Mouse (Mus musculus) heart, postnatal 14 days (tissue): Measurements from ENCODE around the gene Pipox. TPM values are rescaled to one million over a fixed set of nuclear protein-coding genes. Genes with fewer than 3 reads are reported as not detected.

Source experiments
- DNase-seq, 2 experiments: peaks; one replicate each; pipeline ENCODE4 v3.0.0; 2021 to 2022
- intact Hi-C: fragments of 180-260 bp; cut with DNase I; formaldehyde crosslinking; loops from one replicate; pipeline ENCODE4 v1.15.1; 2025
- long read RNA-seq, 2 experiments: library from polyadenylated mRNA; stranded (forward); transcript quantifications; one replicate each; pipeline ENCODE4 v2.0.0; 2021
- total RNA-seq, 2 experiments: library from RNA; stranded (reverse); gene quantifications; 2 replicates each; pipeline ENCODE4 v1.2.3; 2021

Gene Pipox
- 1 to 10 TPM in 1 of 2 experiments, under 1 TPM in 1; 0.98 to 1.1 TPM for total RNA-seq
- long read RNA-seq, experiment 1, partial matches to known transcripts = 0 of 2 reads
- long read RNA-seq, experiment 1, other reads (novel, unspliced or antisense) = 2 of 2 reads
- long read RNA-seq, experiment 2, partial matches to known transcripts = 0 of 2 reads
- long read RNA-seq, experiment 2, other reads (novel, unspliced or antisense) = 2 of 2 reads

DNA sequence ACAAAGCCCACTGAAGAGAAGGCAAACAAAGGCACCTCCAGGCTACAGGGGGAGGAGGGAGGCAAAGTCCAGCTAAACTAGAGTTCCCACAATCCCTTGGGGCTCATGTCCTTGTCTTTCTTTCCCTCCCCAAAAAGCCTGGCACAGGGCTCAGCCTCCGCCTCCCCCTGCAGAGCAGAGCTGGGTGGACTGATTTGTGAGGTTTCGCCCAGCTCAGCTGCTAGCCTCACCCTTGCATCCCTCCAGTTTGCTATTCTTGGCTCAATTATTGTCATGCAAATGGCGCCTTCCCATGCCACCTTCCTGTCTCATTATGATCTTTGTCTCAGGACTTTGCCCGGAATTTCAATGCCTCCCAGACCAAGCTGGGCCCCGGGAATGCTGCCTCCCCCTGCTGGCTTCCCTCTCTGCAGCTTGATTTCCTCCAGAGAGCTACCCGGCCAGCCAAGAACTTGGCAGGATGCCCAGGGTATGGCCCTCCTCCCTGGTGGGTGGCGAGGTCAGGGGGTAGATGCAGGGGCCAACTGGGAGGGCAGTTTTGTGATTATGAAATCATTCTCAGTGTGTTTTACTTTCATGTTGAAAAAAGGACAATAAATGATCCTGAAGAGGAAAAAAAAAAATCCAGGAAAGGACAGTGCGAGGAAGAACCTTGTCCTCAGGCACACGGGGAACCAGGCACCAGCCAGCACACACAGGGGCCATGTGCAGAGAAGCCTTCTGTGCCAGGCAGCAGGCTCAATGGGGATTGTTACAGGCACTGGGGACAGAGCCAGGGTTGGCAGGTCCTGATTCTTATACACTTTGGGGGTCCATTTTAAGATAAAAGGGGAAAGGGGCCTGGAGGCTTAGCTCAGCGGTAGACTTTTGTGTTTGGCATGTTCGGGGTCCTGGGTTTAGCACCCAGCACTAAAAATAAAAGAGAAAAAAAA is at the start of gene Pipox:
Gene Pipox (minus strand): TSS at position 310 of the 932 bp plus-strand sequence.
- DNase-seq = peak; percentile 76 to 85
- intact Hi-C loops = no loop called here

DNA sequence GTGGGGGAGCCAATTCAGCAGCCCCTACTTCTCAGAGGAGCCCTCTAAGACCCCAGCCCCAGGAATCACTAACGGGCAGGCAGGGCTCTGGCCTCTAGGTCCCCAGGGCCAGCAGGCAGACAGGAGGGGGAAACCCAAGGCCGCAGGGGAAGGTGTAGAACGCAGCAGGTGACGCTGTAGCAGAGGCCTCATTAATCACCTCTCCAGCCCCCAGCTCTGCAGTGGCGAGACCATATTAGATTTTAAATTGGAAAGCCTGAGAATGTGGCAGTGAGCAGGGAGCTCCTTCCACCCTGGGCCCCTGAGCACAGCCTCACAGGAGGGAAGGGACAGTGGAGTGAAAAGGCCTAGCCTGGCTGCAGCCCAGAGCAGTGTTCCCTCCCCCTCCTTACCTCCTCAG is 48.3 kb upstream of the Pipox start:
- no peak for DNase-seq
- intact Hi-C loops = no loop called here

DNA sequence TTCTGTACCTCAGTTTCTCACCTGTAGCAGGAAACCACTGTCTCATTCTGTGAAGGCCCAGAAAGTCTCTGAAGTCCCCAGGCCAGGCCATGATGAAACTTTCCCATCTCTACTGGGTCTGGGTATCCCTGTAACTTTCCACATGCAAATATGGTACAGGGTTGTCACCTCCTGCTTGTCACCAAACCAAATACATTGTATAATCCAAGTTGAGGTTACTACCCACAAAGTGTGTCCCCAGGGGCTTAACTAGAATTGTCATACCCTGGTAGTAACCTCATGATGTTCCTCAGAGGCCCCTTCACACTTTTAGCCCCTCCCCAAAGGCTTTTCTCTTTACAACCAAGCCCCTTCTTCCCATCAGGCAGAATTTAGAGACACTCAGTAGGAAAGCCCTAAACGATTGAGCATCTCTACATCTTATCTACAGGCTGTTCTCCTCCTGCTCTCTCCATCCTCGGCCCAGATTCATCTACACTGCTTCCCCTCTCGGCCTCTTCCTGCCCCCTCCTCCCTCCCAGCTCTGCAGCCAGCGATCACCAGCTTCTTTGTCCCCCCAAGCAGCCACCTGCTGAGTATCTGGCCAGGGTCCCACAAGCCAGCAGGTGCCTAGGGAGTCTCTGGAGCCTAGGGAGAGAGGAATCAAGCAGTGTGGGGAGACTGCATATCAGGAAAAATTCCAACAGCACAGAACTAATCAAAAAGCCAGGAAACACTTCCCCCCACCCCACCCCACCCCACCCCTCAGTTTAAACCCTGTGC is 43.9 kb upstream of the Pipox start:
- intact Hi-C loops = no loop called here
- no peak for DNase-seq

DNA sequence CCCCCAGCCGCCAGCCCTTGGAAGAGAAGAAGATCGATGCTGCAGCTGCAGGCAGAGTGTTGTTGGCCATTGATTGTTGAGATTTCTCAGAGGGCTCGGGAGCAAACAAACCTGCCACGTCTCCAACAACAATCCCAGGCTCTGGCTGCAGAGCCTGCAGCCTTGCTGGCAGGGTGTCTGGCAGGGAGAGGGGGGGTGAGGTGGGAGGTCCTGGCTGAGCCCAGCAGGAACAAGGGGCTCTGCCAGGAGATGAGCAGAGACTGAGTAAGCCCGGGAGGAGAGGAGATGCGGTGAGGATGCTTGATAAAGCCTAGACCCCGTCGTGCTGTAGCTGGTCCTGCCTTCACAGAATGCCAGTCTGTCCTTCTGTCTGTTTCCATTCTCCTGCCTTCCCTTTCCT is 43.0 kb upstream of the Pipox start:
- no peak for DNase-seq
- intact Hi-C loops = no loop called here

DNA sequence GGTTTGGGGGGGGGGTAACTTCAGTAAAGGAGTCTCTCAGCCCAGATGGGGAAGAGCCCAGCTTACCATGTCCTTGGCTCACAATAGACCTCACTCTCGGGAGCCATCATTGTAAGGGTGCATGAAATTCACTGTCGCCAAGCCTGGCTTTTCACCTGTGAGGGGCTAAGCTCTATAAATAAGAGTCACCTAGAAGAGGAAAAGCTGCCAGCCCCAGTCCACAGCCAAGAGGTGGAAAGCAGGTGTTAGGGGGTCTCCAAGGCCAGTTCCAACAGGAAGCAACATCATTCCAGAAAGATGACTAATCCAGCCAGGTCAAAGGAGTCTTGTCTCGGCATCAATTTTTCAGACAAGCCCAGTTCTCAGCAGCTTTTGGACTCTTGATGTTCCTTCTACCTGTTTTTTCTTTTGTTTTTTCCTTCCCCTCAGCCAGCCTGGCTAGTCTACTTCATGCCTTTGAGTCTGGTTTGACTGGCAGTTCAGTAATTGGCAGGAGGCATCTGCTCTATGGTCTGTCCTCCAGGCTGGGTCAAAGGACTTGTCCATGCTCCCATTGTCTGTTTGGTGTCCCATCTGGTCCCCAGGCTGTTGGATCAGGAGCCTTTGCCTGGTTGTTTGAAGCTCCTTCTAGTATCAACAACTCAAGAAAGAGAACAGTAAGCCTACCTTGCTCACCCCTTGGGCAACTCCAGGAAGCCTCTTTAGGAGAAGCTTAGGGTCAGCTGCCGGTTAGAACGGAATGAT is 40.8 kb upstream of the Pipox start:
- intact Hi-C loops = no loop called here
- DNase-seq = no peak

DNA sequence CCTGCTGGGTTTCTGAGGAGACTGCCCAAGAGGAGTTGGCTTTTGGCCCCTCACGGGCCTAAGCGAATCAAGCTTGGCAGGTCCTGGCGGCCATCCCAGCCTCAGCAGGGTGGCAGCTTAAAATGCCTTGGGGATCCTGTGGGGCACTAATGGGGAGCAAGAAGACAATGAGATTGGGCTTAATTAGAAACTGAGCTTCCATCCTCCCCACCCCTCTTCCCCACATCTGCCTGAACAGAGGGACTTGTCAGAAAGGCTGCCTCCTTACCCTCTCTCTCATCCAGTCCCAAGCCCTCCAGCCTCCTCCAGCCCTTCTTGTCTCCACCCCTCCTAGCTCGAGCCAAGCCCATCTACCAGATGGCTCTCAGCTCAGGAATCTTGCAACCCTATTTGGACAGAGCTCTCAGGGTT is 40.2 kb upstream of the Pipox start:
- no peak for DNase-seq
- intact Hi-C loops = no loop called here

DNA sequence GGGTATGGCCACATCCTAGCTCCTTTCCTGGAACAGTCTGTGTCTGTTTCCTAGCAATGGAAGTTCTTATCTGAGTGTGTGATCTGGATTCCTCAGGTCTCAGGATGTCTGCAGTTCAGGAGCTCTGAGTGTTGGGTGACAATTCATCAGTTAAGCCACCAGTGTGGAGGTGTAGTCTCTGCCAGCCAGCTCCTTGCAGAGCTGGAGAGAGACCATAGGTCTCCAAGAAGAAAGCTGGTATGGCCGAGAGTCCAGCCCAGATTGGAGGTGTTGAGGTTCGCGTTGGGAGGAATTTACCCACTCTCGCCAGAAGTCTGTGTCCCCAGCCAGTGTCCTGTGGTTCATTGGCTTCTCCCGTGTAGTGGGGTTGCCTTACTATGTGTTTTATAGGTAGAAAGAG is 38.7 kb upstream of the Pipox start:
- no peak for DNase-seq
- intact Hi-C loops = no loop called here

DNA sequence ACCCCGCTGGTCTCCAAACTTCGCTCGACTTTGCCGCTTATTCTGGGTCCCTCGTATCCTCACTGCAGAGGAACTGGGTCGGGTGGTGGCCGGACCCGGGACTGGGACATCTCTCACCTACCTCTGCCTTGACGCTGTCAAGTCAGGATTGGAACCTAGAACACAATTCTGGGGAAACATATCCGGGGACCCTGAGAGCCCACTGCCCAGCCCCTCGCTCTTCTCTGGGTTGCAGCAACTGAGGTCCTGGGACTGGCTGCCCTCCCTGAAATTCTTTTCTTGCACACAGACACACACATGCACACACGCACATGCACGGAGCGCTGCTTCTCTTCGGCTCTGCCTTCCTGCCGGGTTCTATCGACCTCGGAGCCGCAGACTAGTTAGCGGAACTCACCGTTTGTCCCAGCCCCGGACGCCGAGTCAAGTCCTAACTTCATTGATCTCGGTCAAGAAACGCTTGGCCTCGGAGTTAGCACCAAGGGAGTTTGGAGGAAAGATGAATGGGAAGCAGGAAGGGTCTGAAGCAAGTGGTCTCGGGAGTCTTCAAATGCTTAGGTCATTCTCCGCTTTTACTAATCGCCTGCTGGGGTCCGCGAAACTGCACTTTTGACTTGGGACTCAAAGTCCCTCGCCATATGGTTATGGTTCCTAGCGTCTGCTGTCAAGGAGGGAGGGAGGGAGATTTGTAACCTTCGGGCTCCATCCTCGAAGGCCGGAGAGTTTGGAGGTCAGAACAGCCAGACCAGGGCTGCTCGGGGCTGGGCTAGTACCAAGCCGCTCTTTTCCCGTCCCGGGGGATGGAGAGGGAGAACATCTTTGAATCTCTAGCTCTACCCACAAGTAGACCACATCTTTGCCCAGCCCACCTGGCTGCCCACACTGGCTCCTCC is 37.9 kb upstream of the Pipox start:
- intact Hi-C loops = no loop called here
- DNase-seq = no peak

DNA sequence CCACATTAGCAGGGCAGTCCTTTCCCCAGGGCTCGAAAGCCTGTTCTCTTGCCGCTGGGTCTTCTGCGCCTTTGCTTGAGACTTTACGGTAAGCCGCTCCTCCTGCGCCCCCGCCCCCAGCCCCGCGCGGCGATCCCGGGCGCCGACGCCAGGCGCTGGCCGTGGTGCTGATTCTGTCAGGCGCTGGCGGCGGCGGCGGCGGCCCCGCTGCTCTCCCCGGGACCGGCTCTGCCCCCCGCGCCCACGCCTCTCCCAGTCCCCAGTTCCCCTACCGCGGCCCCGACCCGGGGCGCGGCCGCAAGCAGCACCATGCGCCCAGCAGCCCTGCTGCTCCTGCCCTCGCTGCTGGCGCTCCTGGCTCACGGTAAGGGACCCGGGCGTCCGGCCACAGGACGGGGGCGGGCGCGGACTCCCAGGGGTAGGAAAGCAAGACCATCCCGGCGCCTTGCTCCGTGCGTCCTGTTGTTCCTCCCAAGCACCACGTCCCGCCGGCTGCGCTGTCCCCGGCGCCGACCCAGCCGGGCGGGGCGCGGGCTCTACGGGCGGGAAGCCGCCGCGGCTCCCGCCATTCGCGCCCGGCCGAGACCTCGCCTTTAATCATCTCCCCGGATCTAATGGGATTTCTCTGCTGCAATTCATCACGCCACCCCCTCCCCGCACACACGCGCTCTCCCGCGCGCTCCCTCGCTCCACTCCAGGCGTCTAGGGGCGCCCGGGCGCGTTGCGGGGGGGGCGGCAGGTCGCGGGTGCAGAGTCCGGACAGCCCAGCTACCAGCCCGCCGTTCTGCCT is 37.0 kb upstream of the Pipox start, which contains the start of gene Sez6:
Gene Sez6 (plus strand): TSS at position 50 of the 790 bp plus-strand sequence.
- intact Hi-C loops = no loop called here
- DNase-seq = peak; percentile 90 to 91

DNA sequence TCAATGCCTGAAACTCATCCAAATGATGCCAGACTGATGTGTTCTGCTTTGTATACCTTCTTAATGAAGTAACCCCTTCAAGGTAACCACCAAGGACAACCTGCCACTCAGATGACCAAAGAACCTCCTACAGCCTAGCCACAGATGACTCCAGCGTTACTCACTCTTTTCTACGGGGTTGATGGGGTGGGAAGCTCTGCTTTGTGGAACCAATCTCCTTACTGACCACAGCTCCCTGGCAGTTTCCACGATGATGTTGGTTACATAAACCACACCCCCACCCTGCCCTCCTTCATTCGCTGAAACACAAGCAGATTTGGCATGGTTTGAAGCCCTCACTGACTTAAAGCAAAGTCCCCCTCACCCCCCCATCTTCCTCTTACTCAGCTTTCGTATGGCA is 33.9 kb upstream of the Pipox start:
- intact Hi-C loops = no loop called here
- no peak for DNase-seq

DNA sequence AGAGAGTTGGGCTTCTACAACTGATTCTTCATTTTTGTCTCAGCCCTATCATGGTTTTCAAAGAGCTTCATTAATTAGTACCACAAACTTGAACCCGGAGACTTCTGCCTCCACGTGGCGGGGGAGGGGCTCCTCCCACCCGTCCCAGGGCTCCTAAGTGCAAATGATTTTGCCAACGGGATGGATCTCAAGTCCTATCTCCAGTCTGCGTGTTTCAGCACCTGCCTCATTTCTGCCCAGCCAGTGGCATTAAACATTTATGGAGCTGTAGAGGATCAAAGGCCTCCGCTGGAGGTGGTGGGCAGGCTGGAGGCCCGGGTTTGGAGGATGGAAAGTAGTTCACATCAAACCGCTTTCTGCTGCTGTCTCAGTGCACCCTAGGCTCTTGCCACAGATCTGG is 32.8 kb upstream of the Pipox start:
- intact Hi-C loops = no loop called here
- no peak for DNase-seq

DNA sequence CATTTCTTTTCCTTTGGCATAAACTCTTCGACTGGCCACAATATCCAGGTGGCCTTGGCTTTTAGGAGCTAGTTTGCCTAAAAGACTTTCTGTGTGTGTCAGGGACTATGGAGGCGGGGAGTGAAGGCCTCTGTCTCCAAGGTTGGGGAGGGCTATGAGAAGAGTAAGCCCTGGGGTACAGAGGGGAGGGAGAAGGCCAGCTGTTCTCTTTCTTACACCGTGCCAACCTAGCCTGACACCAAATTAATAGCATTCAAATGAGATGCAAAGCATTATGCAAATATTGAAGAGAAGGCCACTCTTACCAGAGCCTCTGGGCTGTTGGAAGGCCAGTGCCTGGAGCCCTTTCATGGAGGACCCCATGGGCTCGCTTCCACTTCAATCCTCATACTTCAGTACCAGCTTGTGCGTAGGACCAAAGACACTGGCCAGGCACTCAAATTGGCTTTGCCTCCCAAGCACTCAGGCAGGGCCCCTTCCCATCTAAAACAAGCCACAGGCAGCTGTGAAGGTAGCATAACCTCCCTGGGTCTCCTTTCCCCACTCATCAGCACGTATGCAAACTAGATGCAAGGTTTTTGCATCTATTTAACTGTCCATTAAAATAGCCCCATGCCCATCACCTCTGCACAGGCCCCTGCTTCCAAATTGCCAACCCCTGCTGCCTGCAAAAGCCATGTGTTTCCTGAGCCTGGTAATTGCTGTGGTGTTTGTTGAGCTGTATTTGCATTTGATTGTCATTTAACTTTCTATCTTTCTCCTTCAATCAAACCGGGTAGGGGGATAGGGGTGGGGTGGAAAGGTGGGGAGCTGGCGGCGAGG is 32.2 kb upstream of the Pipox start:
- intact Hi-C loops = no loop called here
- no peak for DNase-seq

DNA sequence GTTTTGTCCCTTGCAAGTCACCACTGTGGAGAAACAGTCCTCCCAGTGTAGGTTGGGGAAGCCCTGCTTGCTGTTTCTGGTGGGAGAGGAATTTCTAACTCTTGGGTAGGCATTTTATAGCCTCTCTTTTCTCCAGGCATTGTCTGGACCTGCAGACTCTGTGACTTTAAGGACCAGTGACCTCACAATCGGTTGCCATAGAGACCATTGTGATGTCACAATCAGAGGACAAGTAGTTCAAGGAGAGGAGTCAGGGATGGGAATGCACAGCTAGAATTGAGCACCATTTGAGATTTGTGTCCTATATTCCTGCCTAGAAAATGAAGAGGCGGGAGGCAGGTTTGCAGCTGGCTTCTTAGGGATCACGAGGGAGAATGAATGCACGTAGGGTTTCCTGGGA is 29.4 kb upstream of the Pipox start:
- intact Hi-C loops = no loop called here
- DNase-seq = no peak

DNA sequence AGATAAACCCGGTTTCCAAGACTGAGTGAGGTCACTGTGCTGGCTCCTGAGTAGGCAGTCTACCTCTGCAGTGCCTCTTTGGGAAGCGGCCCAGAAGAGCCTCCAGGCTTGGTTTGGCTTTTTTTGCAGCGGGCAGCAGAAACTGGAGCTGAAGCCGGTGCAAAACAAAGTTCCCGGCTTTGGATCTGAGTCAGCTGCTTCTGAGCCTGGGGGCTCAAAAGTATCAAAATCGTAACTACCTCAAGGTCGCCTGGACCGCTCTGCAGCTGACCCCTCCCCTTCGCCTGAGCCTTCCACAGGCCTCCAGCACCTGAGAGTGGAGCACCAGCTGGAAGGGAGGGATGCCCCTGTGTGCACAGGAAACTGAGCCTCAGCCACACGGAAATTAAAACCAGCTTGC is 23.3 kb upstream of the Pipox start:
- DNase-seq = no peak
- intact Hi-C loops = no loop called here

DNA sequence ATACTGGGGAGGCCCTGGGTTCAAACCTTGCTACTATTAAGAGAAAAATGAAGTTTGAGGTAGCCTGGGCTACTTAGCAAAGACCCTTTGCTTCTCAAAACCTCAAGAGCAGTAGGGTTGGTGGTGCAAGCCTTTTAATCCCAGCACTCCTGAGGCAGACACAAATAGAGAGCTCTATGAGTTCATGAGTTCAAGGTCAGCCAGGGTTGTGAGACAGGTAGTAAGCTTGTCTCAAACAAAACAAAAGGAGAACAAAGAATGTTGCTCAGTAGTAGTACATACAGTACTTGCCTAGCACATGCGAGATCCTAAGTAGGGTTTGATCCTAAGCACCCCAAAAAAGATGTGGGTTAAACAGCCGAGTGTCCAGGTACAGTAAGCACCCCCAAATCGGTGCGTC is 22.8 kb upstream of the Pipox start:
- intact Hi-C loops = no loop called here
- DNase-seq = no peak

DNA sequence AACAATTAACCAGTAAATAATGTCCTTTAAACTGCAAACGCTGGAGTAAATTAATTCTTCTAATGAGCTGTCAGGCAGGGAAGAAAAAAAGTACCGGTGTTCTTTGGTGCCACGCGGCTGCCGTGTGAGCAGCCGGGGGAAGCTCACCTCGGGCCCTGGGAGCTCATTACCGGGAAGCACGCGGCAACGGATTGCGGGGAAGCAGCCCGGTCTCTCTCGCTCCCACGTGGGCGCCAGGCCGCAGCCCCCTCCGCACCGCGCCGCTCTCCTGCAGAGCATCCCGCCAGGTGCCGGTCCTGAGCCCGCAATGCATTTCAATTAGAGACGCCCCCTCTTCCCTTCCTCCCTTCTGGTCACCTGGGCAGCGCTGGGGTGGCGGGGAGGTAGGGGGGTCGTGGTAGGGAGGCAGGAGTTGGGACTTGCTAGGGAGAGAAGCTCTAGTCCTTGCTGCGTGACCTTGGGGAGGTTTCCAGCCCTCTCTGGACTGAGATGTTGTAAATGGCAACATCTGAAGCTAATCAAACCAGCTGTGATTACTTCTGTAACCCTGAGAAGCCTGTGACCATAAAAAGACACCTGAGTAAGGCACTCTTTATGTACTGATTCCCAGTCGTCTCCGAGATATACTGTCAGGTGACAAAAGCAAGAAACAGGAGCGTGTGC is 20.8 kb upstream of the Pipox start:
- intact Hi-C loops = no loop called here
- no peak for DNase-seq

DNA sequence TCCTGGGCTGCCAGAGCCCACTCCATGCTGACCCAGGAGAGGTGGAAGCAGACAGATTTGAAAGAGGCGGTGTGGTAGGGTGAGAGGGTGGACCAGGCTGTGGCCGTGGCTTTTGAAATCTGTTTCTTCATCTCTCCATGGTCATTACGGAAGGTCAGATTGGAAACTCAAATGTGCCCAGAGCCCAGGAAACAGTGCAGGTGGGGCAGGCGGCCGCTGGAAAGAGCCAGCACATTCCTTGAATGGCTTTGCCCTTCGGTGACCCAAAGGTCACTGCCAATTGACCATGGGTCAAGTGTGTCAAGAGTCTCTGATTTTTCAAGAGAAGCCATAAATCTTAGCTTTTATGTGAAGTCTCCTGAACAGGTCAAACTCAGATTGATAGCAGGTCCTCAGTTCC is 19.6 kb upstream of the Pipox start:
- no peak for DNase-seq
- intact Hi-C loops = no loop called here
